Mouse (Mus musculus) frontal cortex, adult 2 months (tissue): ENCODE measurements around the gene Zfp821. TPM values are rescaled to one million over a fixed set of nuclear protein-coding genes. Genes with fewer than 3 reads are reported as not detected.

Source experiments
- DNase-seq, 2 experiments: peaks; one replicate each; pipeline ENCODE4 v3.0.0; 2022; ENCODE audit warnings: low spot score in 1 of 2; ENCODE audit errors: extremely low spot score in 1 of 2
- polyA plus RNA-seq: library from polyadenylated mRNA; depleted of rRNA; stranded (reverse); fragments of >200 nt; gene quantifications from 2 replicates; pipeline ENCODE4 v1.2.3, GENCODE M21; 2012; rRNA removed

Gene Zfp821
- polyA plus RNA-seq: 53.2 TPM in 2 replicates

DNA sequence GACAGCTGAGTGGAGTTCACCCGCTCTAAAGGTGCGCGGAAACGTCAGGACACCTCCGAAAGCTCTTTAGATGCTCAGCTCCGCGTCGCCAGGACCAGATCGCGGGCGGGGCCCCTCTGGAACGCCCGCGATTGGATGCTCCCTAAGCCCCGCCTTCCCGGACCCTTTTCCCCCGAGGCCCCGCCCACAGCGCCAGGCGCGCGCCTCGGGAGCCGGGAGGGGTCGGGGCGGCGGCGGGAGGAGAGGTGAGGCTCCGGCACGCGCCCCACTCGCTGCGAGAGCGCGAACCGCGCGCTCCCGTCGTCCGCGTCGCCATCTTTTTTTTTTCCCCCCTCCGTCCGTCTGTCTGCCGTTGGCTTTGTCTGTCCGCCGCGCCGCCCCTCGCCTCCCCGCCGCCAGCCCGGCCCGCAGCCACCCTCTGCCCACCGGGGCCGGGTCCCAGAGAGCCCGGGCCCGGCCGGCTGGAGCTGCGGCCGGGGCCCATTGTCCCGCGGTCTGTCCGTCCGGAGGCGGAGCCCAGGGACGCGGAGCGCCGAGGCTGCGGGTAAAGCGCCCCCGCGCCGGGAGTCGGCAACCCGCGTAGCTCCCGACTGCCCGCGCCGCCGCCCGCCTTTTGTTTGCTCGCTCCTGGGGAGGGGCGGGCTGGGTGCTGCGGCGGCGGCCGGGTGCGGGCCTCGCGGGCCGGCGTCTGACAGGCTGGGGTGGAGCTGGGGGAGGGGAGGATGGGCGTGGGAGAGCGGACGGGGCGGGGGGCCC is at the start of gene Zfp821:
Gene Zfp821, plus strand, starts transcription at position 227 of the 756 bp plus-strand sequence.
- DNase-seq: peak; percentile 74 to 93

GRCm38 (mm10) chr8:109656860-109657259 is 48.5 kb upstream of the Zfp821 start:
- DNase-seq: peak in 1 of 2 experiments; percentile 63

- no peak for DNase-seq
These were observed 43.0 kb upstream of the Zfp821 start for GRCm38 (mm10) chr8:109662328-109662727.

- DNase-seq: no peak
These were observed 38.7 kb upstream of the Zfp821 start for GRCm38 (mm10) chr8:109666616-109667015.

DNA sequence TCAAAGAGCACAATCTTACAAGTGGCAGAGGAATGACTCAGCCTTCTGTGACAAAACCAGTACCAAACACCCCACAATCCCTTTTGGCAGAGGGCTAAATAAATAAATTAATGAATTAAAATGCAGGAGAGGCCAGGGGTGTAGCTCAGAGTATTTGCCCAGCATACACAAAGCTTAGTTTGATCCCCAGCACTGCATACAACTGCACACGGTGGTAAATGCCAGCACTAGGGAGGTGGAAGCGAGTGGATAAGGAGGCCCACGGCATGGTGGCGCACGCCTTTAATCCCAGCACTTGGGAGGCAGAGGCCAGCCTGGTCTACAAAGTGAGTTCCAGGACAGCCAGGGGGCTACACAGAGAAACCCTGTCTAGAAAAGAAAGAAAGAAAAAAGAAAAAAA is 32.7 kb upstream of the Zfp821 start:
- DNase-seq: no peak

GRCm38 (mm10) chr8:109673596-109673995 is 31.8 kb upstream of the Zfp821 start:
- DNase-seq: no peak

DNA sequence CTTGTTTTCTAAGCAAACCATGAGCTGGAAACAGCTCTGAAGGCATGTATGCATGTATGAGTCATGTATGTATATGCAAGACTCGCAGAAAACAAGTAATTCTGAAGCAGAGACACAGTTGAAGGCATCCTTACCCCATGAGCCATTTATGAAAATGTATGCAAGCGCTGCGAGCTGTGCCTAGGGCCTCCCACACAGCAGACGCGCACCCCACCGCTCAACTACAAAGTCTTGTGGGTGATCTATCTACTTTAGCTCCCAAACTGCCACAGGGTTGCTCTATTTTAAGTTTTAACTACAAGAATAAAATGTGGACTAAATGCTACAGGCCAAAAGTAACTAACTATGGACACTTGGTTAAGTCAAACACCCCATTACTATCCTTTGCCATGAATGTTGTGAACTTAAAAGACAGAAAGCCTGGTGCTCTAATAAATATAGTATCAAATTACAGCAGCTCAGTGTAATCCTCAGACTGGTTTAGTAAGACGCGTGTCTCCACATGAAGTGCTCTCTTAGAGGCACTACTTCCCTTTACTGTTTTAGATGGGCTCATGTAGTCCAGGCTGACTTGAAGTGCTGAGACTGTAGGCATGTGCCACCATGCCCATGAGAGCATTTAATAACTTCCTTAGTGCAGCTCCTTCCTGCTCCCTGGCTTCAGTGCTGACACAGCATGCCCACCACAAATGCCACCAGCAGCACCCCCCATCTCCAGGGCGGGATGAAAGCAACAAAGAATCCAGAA is 29.3 kb upstream of the Zfp821 start:
- peak; percentile 61 to 73 for DNase-seq

DNA sequence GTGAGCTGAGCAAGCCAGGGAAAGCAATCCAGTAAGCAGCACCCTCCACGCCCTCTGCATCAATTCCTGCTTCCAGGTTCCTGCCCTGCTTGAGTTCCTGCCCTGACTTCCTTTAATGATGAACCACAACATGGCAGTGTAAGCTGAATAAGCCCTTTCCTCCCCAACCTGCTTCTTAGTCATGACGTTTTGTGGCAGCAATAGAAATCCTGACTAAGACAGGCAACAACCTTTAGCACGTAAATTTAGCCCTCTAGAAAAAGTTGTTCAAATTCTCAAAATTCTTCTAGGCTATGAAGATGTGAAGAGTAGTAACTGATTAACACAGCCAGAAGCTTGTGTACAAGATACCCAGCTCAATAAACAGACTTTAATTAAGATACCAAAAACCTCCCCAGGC is 23.8 kb upstream of the Zfp821 start:
- no peak for DNase-seq

GRCm38 (mm10) chr8:109682120-109682519 is 23.2 kb upstream of the Zfp821 start:
- no peak for DNase-seq

DNA sequence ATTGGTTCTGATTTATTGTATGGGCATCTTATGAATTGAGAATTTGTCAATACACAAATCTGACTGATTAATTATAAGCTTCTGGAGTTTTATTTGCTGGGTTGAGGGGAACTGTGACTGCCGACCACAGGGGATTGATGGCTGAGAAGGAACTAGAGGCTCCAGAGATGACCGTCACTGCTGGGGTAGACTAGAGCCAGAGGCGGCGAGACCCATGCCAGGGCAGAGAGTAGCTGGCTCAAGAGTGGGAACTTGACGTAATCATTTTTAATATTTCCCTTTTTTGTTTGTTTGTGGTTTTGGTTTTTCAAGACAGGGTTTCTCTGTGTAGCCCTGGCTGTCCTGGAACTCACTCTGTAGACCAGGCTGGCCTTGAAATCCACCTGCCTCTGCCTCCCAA is 18.1 kb upstream of the Zfp821 start:
- DNase-seq: no peak

DNA sequence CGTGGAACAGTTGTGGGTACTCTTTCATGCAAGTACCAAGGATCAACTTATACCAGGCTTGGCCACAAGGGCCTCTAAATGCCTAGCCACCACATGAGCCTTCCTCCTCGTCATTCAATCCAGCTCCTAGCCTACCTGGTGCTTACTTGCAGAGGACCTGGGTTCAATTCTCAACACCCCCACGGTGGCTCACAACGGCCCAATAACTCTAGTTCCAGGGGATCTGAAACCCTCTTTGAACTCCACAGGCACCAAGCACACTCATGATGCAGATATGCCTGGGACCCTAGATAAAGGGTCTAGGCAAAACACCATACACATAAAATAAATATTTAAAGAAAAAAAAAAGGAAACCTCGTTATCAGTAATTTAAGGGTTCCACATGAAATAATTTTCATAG is 13.6 kb upstream of the Zfp821 start:
- DNase-seq: no peak

DNA sequence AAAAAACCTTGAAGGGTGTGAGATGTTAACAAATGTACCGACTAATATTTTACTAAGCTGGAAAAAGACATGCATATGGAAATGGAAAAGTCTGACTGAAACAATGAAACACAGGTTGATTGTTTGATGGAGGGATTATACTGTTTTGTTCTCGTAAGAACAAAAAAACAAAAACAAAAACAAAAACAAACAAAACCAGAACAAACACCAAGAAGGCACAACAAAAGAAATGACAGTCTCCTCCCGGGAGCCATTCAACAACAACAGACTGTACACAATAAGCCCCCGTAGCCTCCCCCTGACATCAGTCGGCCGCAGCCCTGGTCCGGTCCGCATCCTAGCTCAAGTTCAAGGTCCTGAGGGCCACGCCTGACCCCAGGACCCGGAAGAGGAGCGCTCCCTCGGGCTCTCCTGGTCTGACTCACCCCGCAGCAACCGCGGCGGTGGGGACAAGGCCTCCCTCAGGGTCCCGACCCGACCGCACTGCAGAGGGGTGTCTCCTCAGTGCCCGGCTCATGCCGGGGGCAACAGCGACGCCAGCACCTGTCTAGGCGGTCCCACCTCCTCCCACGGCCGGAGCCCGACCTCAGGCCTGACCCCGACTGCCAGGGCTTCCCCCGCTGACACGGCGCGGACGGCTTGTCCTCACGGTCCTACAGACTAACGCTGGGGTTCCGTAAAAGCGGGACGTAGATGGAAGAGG is 12.8 kb upstream of the Zfp821 start:
- no peak for DNase-seq

GRCm38 (mm10) chr8:109693146-109693900 is 12.0 kb upstream of the Zfp821 start, which contains the start of gene Ist1:
Gene Ist1 (minus strand): TSS chr8:109693260.
- peak; percentile 94 to 98 for DNase-seq

DNA sequence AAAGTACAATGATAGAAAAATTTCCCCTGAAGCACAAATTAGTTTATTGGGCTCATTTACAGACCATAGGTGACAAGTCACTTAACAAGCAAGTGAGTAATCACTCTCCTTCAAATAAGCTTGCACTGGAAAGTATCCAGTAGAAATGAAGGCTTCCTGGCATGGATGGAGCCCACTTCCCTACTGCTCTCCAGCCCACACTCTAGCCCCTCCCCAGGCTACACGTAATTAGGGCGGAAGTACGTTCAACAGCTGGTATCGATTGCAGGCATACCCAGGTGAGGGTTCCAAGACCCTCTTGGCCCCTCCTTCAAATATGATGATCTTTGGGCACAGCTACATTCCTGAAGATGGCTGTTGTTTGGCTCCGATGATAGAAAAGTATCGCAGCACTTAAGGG is 11.2 kb upstream of the Zfp821 start:
- no peak for DNase-seq

DNA sequence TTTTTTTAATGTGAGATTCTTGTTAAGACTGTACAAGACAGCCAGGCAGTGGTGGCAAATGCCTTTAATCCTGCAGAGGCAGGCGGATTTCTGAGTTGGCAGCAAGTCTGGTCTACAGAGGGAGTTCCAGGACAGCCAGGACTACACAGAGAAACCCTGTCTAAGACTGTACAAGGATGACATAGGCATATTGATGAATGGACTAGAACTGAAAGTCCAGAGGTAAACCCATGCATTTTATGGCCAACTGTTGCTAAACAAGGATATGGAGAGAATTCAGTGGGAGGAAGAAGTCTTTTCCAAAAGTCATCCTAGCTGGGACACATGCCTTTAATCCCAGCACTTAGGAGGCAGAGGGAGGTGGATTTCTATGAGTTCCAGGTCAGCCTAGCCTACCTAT is 7.6 kb upstream of the Zfp821 start:
- DNase-seq: no peak

DNA sequence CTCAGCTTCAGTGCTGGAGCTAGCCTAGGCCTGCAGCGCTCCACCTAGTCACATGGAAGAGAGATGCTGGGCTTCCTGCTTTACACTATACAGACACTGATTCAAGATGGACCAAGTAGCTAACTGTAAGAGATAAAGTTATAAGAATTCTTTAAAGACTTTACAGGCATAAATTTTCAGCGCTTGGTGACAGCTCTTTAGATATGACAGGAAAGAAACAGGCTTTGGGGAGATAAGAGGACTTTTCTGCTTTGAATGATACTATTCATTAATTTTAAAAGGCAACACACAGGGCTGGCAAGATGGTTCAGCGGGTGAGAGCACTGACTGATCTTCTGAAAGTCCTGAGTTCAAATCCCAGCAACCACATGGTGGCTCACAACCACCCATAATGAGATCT is 6.9 kb upstream of the Zfp821 start:
- DNase-seq: no peak

DNA sequence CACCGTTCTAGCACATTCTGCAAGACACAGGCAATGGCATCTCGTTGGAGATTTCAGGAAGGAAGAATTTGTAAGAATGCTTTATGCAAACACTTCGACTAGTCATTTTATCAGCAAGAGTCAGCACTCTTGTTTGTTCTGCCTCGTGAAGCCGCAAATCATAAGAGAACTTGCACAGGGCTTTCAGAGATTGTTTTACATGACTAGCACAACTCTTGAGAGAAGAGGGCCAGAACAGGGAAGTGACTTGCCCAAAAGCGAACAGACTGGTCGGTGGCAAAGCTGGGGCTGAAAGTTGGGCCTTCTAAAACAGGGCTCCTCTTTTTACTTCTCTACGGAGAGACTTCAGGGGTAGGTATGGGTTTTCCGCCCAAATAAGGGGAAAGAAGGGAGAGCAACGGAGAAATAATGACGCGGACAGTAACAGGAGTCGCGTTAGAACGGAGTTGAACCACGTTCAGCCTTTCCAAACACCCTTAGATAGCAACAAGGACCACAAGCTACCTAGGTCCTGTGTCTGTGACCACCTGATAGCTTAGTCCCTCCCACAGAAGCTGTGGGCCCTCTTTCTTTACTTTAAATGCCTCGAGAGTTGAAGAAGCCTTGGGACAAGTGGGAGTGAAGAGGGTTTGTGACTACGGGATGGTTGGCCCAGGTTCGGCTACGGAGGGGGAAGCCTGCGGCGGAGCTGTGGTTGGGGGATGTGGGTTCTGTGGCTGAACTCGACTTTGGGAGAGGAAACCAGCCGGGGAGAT is 604 bp upstream of the Zfp821 start:
- no peak for DNase-seq

DNA sequence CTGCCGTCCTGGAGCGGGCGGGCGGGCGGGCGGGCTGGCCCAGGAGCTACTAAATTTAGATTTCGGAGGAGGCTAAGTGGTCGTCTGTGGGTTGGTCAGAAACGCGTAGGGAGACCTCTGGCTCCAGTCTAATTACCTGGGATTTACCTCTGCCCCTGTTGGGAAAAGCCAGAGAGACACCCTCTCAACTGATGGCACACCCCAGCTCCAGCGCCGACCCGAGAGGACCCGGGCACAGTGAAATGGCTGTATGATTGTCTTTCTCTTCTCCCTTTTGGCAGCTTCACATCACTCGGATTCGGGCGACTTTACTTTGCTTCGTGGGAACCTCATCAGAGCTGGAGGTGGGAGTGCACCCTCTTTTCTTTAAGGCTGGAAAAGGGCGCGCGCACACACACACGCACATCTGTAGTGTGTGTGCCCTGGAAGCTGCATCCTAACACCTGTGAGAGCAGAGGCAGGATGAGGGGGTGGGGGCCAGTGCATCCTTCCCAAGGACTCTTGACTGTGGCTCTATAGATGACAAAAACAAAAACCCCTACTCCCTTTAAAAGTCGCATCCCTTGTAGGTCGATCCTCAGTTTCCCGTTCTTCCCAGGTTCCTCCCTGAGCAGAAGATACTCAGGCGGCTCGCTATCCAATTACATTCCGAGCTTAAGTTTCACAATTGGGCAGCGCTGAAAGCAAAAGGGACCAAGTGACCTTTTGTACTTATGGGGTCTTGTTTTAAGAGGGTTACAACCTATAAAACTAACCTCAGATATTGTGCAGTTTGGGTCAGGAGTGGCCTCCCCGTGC is 929 bp downstream of the Zfp821 start:
- no peak for DNase-seq

DNA sequence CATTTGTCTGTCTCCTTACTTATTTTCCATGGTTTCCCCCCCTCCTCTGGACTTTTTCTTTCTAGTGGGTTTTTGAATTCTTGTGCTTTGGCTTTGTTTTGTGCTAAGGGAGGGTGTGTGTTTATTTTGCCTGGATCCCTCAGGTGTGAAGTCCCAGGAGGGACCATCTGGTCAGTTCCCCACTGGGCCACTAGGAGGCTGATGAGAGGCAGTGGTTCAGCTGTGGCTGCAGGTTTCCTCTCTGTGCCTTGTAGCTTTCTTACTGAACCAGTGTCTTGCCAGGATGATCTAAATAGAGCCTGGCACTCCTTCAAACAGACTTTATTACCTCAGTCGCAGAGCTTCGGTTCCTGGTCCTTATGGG is 1.5 kb downstream of the Zfp821 start:
- peak in 1 of 2 experiments; percentile 84 for DNase-seq
